Mouse (Mus musculus) MEL (cell line): ENCODE data around the gene Fkbp5. TPM values are rescaled to one million over a fixed set of nuclear protein-coding genes. Genes with fewer than 3 reads are reported as not detected.

Experiments
- DNase-seq: peaks from one replicate; pipeline ENCODE4 v3.0.0; 2011; ENCODE audit warnings: low read depth, low spot score
- H3K27ac ChIP-seq: 2 replicates; pipeline ENCODE4 v1.5.1; 2012; ENCODE audit warnings: low read depth, mild to moderate bottlenecking, control low read depth, low read length, moderate library complexity; ENCODE audit not compliant: control insufficient read depth
- H3K27me3 ChIP-seq, 2 experiments: fragments of 150-350 bp in 1 of 2; sonication (generic) in 1 of 2; 2 replicates each; pipeline ENCODE4 v1.6.1; 2012; ENCODE audit warnings: low read length in 2 of 2, mild to moderate bottlenecking in 2 of 2, improper control_type of control experiment in 1 of 2, moderate library complexity in 1 of 2; ENCODE audit not compliant: insufficient read depth in 2 of 2, control insufficient read depth in 1 of 2
- H3K36me3 ChIP-seq, 2 experiments: 2 replicates each; pipeline ENCODE4 v1.6.1; 2012 to 2014; ENCODE audit warnings: low read length in 2 of 2, improper control_type of control experiment in 1 of 2, inconsistent platforms in 1 of 2, mild to moderate bottlenecking in 1 of 2; ENCODE audit not compliant: insufficient read depth in 2 of 2, control insufficient read depth in 1 of 2
- H3K4me1 ChIP-seq, 2 experiments: fragments of 150-350 bp in 1 of 2; sonication (generic) in 1 of 2; 2 replicates each; pipeline ENCODE4 v1.6.1; 2012; ENCODE audit warnings: low read length in 2 of 2, improper control_type of control experiment in 1 of 2, mild to moderate bottlenecking in 1 of 2; ENCODE audit not compliant: insufficient read depth in 2 of 2, control insufficient read depth in 1 of 2
- H3K4me3 ChIP-seq, 2 experiments: fragments of 150-350 bp in 1 of 2; sonication (generic) in 1 of 2; 2 replicates each; pipeline ENCODE4 v1.5.1; 2012; ENCODE audit warnings: low read depth in 2 of 2, low read length in 2 of 2, mild to moderate bottlenecking in 2 of 2, moderate library complexity in 2 of 2, control low read depth in 1 of 2, improper control_type of control experiment in 1 of 2; ENCODE audit not compliant: control insufficient read depth in 1 of 2, insufficient read depth in 1 of 2
- H3K79me2 ChIP-seq: 2 replicates; pipeline ENCODE4 v1.6.1; 2012; ENCODE audit warnings: mild to moderate bottlenecking, low read length, moderate library complexity; ENCODE audit not compliant: control insufficient read depth, poor library complexity, insufficient read depth
- H3K9ac ChIP-seq: 2 replicates; pipeline ENCODE4 v1.6.1; 2012; ENCODE audit warnings: low read depth, mild to moderate bottlenecking, control low read depth, low read length, moderate library complexity; ENCODE audit not compliant: control insufficient read depth, poor library complexity, severe bottlenecking
- H3K9me3 ChIP-seq: fragments of 150-350 bp; sonication (generic); replicated peaks from 2 replicates; pipeline ENCODE4 v1.6.1; 2012; ENCODE audit warnings: mild to moderate bottlenecking, low read length, improper control_type of control experiment, moderate library complexity; ENCODE audit not compliant: insufficient read depth
- BHLHE40 ChIP-seq: IDR thresholded peaks from 2 replicates; pipeline ENCODE4 v1.6.1; 2012; ENCODE audit warnings: low read depth, mild to moderate bottlenecking, inconsistent platforms, low read length, improper control_type of control experiment, borderline replicate concordance
- CHD1 ChIP-seq: IDR thresholded peaks from 2 replicates; pipeline ENCODE4 v1.6.1; 2012; ENCODE audit warnings: low read depth, mild to moderate bottlenecking, inconsistent platforms, low read length, improper control_type of control experiment
- CHD2 ChIP-seq: IDR thresholded peaks from 2 replicates; pipeline ENCODE4 v1.6.1; 2011; ENCODE audit warnings: low read length, improper control_type of control experiment
- CTCF ChIP-seq, 3 experiments: IDR thresholded peaks in 2 of 3; conservative IDR thresholded peaks in 1 of 3; 2 replicates each; pipeline ENCODE4 v1.5.1; 2011 to 2012; ENCODE audit warnings: low read length in 3 of 3, low read depth in 2 of 3, mild to moderate bottlenecking in 2 of 3, improper control_type of control experiment in 1 of 3, inconsistent platforms in 1 of 3, mixed read lengths in 1 of 3, moderate library complexity in 1 of 3; ENCODE audit not compliant: control insufficient read depth in 1 of 3, insufficient read depth in 1 of 3, poor library complexity in 1 of 3, severe bottlenecking in 1 of 3
- ETS1 ChIP-seq: IDR thresholded peaks from 2 replicates; pipeline ENCODE4 v1.6.1; 2012; ENCODE audit warnings: low read depth, mild to moderate bottlenecking, inconsistent platforms, low read length, improper control_type of control experiment, moderate library complexity
- GABPA ChIP-seq: IDR thresholded peaks from 2 replicates; pipeline ENCODE4 v1.6.1; 2012; ENCODE audit warnings: low read depth, mild to moderate bottlenecking, inconsistent platforms, low read length, improper control_type of control experiment, moderate library complexity
- GATA1 ChIP-seq: IDR thresholded peaks from 2 replicates; pipeline ENCODE4 v1.6.1; 2011; ENCODE audit warnings: low read depth, low read length, improper control_type of control experiment
- HCFC1 ChIP-seq: IDR thresholded peaks from 2 replicates; pipeline ENCODE4 v1.6.1; 2012; ENCODE audit warnings: low read depth, mild to moderate bottlenecking, inconsistent platforms, low read length, improper control_type of control experiment, moderate library complexity
- MAX ChIP-seq: IDR thresholded peaks from 2 replicates; pipeline ENCODE4 v1.6.1; 2011; ENCODE audit warnings: low read length, improper control_type of control experiment
- MEF2A ChIP-seq: IDR thresholded peaks from 2 replicates; pipeline ENCODE4 v1.6.1; 2014; ENCODE audit warnings: low read depth, mild to moderate bottlenecking, inconsistent platforms, low read length, improper control_type of control experiment; ENCODE audit not compliant: poor library complexity, insufficient replicate concordance, severe bottlenecking; ENCODE audit errors: extremely low read depth
- MXI1 ChIP-seq: IDR thresholded peaks from 2 replicates; pipeline ENCODE4 v1.6.1; 2011; ENCODE audit warnings: mild to moderate bottlenecking, low read depth, low read length, improper control_type of control experiment
- MYC ChIP-seq: IDR thresholded peaks from 2 replicates; pipeline ENCODE4 v1.6.1; 2011; ENCODE audit warnings: low read depth, mild to moderate bottlenecking, low read length, improper control_type of control experiment, moderate library complexity
- NELFE ChIP-seq: IDR thresholded peaks from 2 replicates; pipeline ENCODE4 v1.6.1; 2011; ENCODE audit warnings: low read depth, low read length, improper control_type of control experiment
- POLR2A ChIP-seq, 2 experiments: IDR thresholded peaks; 2 replicates each; pipeline ENCODE4 v1.6.1; 2011 to 2012; ENCODE audit warnings: low read length in 2 of 2, mild to moderate bottlenecking in 2 of 2, control low read depth in 1 of 2, improper control_type of control experiment in 1 of 2, low read depth in 1 of 2, moderate library complexity in 1 of 2; ENCODE audit not compliant: control insufficient read depth in 1 of 2, insufficient read depth in 1 of 2, poor library complexity in 1 of 2
- POLR2AphosphoS2 ChIP-seq: IDR thresholded peaks from 2 replicates; pipeline ENCODE4 v1.6.1; 2011; ENCODE audit warnings: low read length, improper control_type of control experiment
- SIN3A ChIP-seq: IDR thresholded peaks from 2 replicates; pipeline ENCODE4 v1.6.1; 2012; ENCODE audit warnings: low read length, improper control_type of control experiment, inconsistent platforms
- TBP ChIP-seq: IDR thresholded peaks from 2 replicates; pipeline ENCODE4 v1.8.0; 2011; ENCODE audit warnings: low read depth, low read length, improper control_type of control experiment
- UBTF ChIP-seq: IDR thresholded peaks from 2 replicates; pipeline ENCODE4 v1.6.1; 2012; ENCODE audit warnings: low read depth, mild to moderate bottlenecking, inconsistent platforms, low read length, improper control_type of control experiment, moderate library complexity, borderline replicate concordance; ENCODE audit not compliant: insufficient read depth
- USF1 ChIP-seq: IDR thresholded peaks from 2 replicates; pipeline ENCODE4 v1.6.1; 2014; ENCODE audit warnings: low read depth, mild to moderate bottlenecking, inconsistent platforms, low read length, improper control_type of control experiment, moderate library complexity
- USF2 ChIP-seq, 2 experiments: IDR thresholded peaks; 2 replicates each; pipeline ENCODE4 v1.6.1; 2011 to 2012; ENCODE audit warnings: improper control_type of control experiment in 2 of 2, low read length in 2 of 2, borderline replicate concordance in 1 of 2, inconsistent platforms in 1 of 2, low read depth in 1 of 2, mild to moderate bottlenecking in 1 of 2; ENCODE audit not compliant: insufficient read depth in 1 of 2
- polyA plus RNA-seq, 2 experiments: library from polyadenylated mRNA; stranded (reverse) in 1 of 2; unstranded in 1 of 2; fragments of >175 nt in 1 of 2; fragments of >200 nt in 1 of 2; gene quantifications; 2 replicates each; pipeline versions ENCODE4 v1.2.1 to v1.2.4; 2012; ENCODE audit warnings: low replicate concordance in 2 of 2, low read depth in 1 of 2; ENCODE audit not compliant: insufficient read length in 2 of 2, insufficient read depth in 1 of 2, missing spikeins in 1 of 2
- total RNA-seq: library from RNA; depleted of rRNA; stranded (reverse); fragments of 300-350 nt; gene quantifications from 2 replicates; pipeline ENCODE4 v1.2.3, GENCODE M21; 2012

Fkbp5 gene
- total and polyA plus RNA-seq, 3 experiments = 16.6 to 184 (median 44.3) TPM

- Histone ChIP-seq H3K27ac (no peak overlapping the region), H3K9me3 (no peaks in the 10 kb centered on the region), H3K9ac (no peak overlapping the region), H3K36me3 (no peaks in the 10 kb centered on the region), H3K79me2 (no peaks in the 10 kb centered on the region), H3K4me3 (no peak overlapping the region), H3K4me1 (no peaks in the 10 kb centered on the region), H3K27me3 (no peaks in the 10 kb centered on the region)
- no peak for DNase-seq
- TF ChIP-seq MYC (no peak), MXI1 (no peak), POLR2A (IDR thresholded peaks at IDR 0.05; ENCODE audit: control insufficient read depth in 1 of 2, insufficient read depth in 1 of 2, low read depth in 1 of 2, low read length in 2 of 2, poor library complexity in 1 of 2) (no peak), SIN3A (no peak), HCFC1 (no peak), GATA1 (no peak), GABPA (no peak), CHD1 (no peak), MAX (no peak)
Observed at GRCm38 (mm10) chr17:28504182-28504581, 13.1 kb downstream of the Fkbp5 start.

- Histone ChIP-seq H3K27ac (no peak overlapping the region), H3K4me3 (no peak overlapping the region), H3K79me2 (no peaks in the 10 kb centered on the region), H3K9ac (no peak overlapping the region)
- DNase-seq = no peak
- TF ChIP-seq TBP (no peak), NELFE (no peak), USF1 (no peak), ETS1 (no peak), POLR2AphosphoS2 (no peak), UBTF (no peak), CHD1 (no peak), CHD2 (no peak), SIN3A (no peak), USF2 (IDR thresholded peaks at IDR 0.05; ENCODE audit: borderline replicate concordance in 1 of 2, insufficient read depth in 1 of 2, low read depth in 1 of 2, low read length in 2 of 2) (no peak), CTCF (IDR thresholded peaks at IDR 0.05 in 2 of 3, conservative IDR thresholded peaks at IDR 0.05 in 1 of 3; ENCODE audit: control insufficient read depth in 1 of 3, insufficient read depth in 1 of 3, low read depth in 2 of 3, low read length in 3 of 3, poor library complexity in 1 of 3, severe bottlenecking in 1 of 3) (no peak), BHLHE40 (no peak), MEF2A (no peak), GABPA (no peak)
- TF ChIP-seq, all 39 proteins: peak for 0
- Histone ChIP-seq H3K9me3 (no peaks in the 10 kb centered on the region), H3K4me1 (no peaks in the 10 kb centered on the region), H3K27me3 (no peaks in the 10 kb centered on the region), H3K36me3 (no peaks in the 10 kb centered on the region)
Observed at GRCm38 (mm10) chr17:28502196-28502821, 15.0 kb downstream of the Fkbp5 start.
